Mouse (Mus musculus): ENCODE measurements around the gene Grwd1.

- TF ChIP-seq CTCF (conservative IDR thresholded peaks at IDR 0.05; ENCODE audit: insufficient read depth, insufficient read length, low read depth, low read length) (no peak), POLR2A (IDR thresholded peaks at IDR 0.05; ENCODE audit: low read depth, low read length) (no peak)
Measured at GRCm38 (mm10) chr7:45775237-45775636, 55.5 kb downstream of the Grwd1 start.

Measured in kidney, adult 2 months (tissue).